Mouse (Mus musculus): Measurements from ENCODE around the gene Atp6v1a. TPM values are rescaled to one million over a fixed set of nuclear protein-coding genes. Genes with fewer than 3 reads are reported as not detected.

The Atp6v1a gene
- polyA plus RNA-seq, 1 experiment from 2014 or later = 56.4 TPM

GRCm38 (mm10) chr16:44063025-44063894 is 76.2 kb downstream of the Atp6v1a start, which contains the start of gene Gramd1c:
TSS of gene Gramd1c (minus strand) at chr16:44063345.
- Histone ChIP-seq H3K27me3 (ENCODE audit: insufficient read depth, low read length) (no peaks in the 10 kb centered on the region), H3K4me3 (ENCODE audit: low read depth, low read length) (peak within 1 kb of the TSS; percentile 61), H3K36me3 (ENCODE audit: insufficient read depth) (no peaks in the 10 kb centered on the region), H3K27ac (ENCODE audit: low read depth) (no peak within 1 kb of the TSS), H3K4me2 (peak within 1 kb of the TSS; percentile 61), H3K9me3 (ENCODE audit: low read depth, low read length) (no peaks in the 10 kb centered on the region), H3K4me1 (ENCODE audit: insufficient read depth) (no peaks in the 10 kb centered on the region), H3K9ac (peak within 1 kb of the TSS; percentile 70)
- 6% methylated on average over 45 of the region's 45 CpGs for WGBS
- peak; percentile 78 for TF ChIP-seq CTCF (IDR thresholded peaks at IDR 0.05; ENCODE audit: low read depth)
- ATAC-seq (ENCODE audit: insufficient read depth) (peak; percentile 94), DNase-seq (peak; percentile 93)

DNA sequence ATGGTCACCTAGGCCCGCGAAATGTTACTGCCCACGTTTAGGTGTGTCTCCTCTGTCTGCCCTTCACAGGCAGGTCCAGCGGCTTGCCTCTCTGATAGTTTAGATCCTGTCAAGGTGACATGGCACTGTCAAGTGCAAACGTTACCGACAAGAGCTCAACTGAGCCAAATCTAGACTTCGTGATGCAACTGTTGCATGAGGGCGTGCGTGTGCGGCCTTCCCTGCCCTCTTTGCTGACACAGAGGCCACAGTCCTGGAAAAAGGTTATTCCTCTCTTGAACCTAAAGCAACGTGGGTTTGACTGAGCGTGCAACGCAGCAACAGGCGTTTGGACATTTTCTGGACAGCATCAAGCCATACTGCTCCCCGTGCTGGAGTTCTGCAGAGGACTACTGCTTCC is 78.2 kb downstream of the Atp6v1a start:
- H3K4me2 ChIP-seq = no peak overlapping the region
- TF ChIP-seq CTCF (IDR thresholded peaks at IDR 0.05; ENCODE audit: low read depth) = no peak
- no peak overlapping the region for H3K9ac ChIP-seq
- no peak overlapping the region for H3K4me3 ChIP-seq (ENCODE audit: low read depth, low read length)
- H3K9me3 ChIP-seq (ENCODE audit: low read depth, low read length) = no peaks in the 10 kb centered on the region
- ATAC-seq (ENCODE audit: insufficient read depth) (no peak), DNase-seq (no peak)
- no peaks in the 10 kb centered on the region for H3K27me3 ChIP-seq (ENCODE audit: insufficient read depth, low read length)
- H3K27ac ChIP-seq (ENCODE audit: low read depth) = no peak overlapping the region
- WGBS = 87% methylated on average over 15 of the region's 15 CpGs
- no peaks in the 10 kb centered on the region for H3K36me3 ChIP-seq (ENCODE audit: insufficient read depth)
- H3K4me1 ChIP-seq (ENCODE audit: insufficient read depth) = no peaks in the 10 kb centered on the region

DNA sequence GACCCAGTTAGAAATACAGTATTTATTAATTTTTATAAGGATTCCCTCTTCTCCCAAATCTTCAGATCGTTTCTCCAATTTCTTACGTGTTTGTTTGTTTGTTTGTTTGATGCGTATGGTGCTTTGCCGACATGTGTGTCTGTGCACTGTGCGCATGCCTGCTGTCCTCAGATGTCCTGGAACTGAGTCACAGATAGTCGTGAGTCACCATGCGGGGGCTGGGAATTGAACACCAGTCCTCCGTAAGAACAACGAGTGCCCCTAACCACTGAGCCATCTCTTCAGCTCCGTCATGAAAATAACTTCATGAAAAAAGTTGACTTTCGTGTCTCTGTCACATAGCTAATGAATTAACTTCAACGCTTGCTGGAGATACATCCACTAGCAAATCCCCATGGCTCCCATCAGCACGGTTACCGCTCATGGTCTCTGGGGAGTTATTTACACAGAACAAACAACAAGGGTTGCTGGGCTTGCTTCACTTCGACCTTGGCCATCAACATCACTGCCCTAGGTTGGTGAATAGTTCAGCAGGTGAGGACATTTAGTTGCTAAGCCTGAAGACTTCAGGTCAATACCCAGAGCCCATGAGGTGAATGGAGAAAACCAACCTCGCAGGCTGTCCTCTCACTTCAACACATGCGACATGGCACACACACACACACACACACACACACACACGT is 78.8 kb downstream of the Atp6v1a start:
- no peaks in the 10 kb centered on the region for H3K9me3 ChIP-seq (ENCODE audit: low read depth, low read length)
- TF ChIP-seq CTCF (IDR thresholded peaks at IDR 0.05; ENCODE audit: low read depth) = no peak
- no peaks in the 10 kb centered on the region for H3K27me3 ChIP-seq (ENCODE audit: insufficient read depth, low read length)
- no peaks in the 10 kb centered on the region for H3K4me1 ChIP-seq (ENCODE audit: insufficient read depth)
- DNase-seq = no peak
- H3K9ac ChIP-seq = no peak overlapping the region
- H3K4me2 ChIP-seq = no peak overlapping the region
- 91% methylated on average over 18 of the region's 18 CpGs for WGBS
- ATAC-seq (ENCODE audit: insufficient read depth) = no peak
- H3K36me3 ChIP-seq (ENCODE audit: insufficient read depth) = no peaks in the 10 kb centered on the region
- no peak overlapping the region for H3K27ac ChIP-seq (ENCODE audit: low read depth)
- no peak overlapping the region for H3K4me3 ChIP-seq (ENCODE audit: low read depth, low read length)

DNA sequence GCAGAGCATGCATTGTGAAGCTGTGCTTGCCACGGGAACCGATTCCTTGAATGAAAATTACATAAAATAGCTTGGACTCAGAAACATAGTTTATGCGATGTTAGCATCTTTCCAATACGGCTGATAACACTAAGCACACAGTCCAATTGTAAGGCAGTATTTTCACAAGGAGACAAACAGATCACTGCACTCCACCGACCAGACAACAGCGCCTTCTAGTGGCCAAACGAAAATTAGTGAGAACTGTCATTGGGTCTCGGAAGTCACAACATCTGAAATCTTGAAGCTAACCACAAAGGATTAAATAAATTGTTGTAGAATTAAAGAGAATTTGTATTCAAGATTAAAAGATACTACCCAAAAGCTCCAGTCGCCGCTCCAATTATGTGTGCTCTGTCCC is 80.8 kb downstream of the Atp6v1a start:
- Histone ChIP-seq H3K27me3 (ENCODE audit: insufficient read depth, low read length) (no peaks in the 10 kb centered on the region), H3K9me3 (ENCODE audit: low read depth, low read length) (no peaks in the 10 kb centered on the region), H3K4me2 (no peak overlapping the region), H3K9ac (no peak overlapping the region), H3K4me1 (ENCODE audit: insufficient read depth) (no peaks in the 10 kb centered on the region), H3K4me3 (ENCODE audit: low read depth, low read length) (no peak overlapping the region), H3K27ac (ENCODE audit: low read depth) (no peak overlapping the region), H3K36me3 (ENCODE audit: insufficient read depth) (no peaks in the 10 kb centered on the region)
- DNase-seq (peak; percentile 90), ATAC-seq (ENCODE audit: insufficient read depth) (no peak)
- WGBS = 22% methylated on average over 10 of the region's 10 CpGs
- TF ChIP-seq CTCF (IDR thresholded peaks at IDR 0.05; ENCODE audit: low read depth) = peak; percentile 89

DNA sequence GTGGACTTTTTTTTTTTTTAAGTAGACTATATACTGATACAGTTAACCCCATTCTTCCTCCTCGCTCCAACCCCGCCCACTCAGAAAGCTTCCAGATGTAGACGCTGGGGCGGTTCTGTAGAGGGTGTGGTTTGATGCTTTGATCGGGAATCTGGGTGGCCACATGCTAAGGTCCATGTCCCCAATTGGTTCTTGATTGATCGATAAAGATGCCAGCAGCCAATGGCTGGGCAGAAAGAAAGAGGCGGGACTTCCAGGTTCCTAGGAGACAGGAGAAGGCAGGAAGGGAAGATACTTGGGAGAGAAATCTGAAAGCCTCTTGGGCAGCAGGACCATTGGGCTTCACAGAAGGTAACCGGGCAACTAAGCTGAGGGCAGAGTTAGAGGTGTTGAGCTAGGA is 83.7 kb downstream of the Atp6v1a start:
- WGBS = 70% methylated on average over 8 of the region's 8 CpGs
- Histone ChIP-seq H3K4me1 (ENCODE audit: insufficient read depth) (no peaks in the 10 kb centered on the region), H3K4me2 (no peak overlapping the region), H3K27me3 (ENCODE audit: insufficient read depth, low read length) (no peaks in the 10 kb centered on the region), H3K4me3 (ENCODE audit: low read depth, low read length) (no peak overlapping the region), H3K36me3 (ENCODE audit: insufficient read depth) (no peaks in the 10 kb centered on the region), H3K9me3 (ENCODE audit: low read depth, low read length) (no peaks in the 10 kb centered on the region), H3K9ac (no peak overlapping the region), H3K27ac (ENCODE audit: low read depth) (no peak overlapping the region)
- no peak for TF ChIP-seq CTCF (IDR thresholded peaks at IDR 0.05; ENCODE audit: low read depth)
- DNase-seq (no peak), ATAC-seq (ENCODE audit: insufficient read depth) (no peak)

DNA sequence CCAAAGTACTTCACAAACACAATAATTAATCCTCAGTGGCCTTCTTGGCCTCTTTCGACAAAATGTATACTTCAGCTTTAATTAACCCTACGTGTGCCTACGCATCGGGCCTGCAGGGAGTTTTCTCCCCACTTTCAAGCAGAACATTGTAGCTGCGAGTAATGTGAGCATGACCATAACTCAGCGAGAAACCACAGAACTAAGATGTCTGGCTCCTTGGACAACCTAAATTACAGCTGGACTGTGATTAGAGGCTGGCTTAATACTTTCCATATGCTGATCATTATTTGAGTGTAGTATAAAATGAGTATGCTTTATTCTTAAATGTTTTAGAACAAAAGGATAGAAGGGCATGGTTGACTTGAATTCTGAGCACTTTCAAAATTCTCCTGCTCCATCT is 86.2 kb downstream of the Atp6v1a start:
- TF ChIP-seq CTCF (IDR thresholded peaks at IDR 0.05; ENCODE audit: low read depth) = no peak
- H3K27ac ChIP-seq (ENCODE audit: low read depth) = no peak overlapping the region
- ATAC-seq (ENCODE audit: insufficient read depth) (no peak), DNase-seq (no peak)
- no peaks in the 10 kb centered on the region for H3K27me3 ChIP-seq (ENCODE audit: insufficient read depth, low read length)
- no peaks in the 10 kb centered on the region for H3K36me3 ChIP-seq (ENCODE audit: insufficient read depth)
- H3K9ac ChIP-seq = no peak overlapping the region
- H3K9me3 ChIP-seq (ENCODE audit: low read depth, low read length) = no peaks in the 10 kb centered on the region
- WGBS = 50% methylated on average over 6 of the region's 6 CpGs
- H3K4me3 ChIP-seq (ENCODE audit: low read depth, low read length) = no peak overlapping the region
- no peaks in the 10 kb centered on the region for H3K4me1 ChIP-seq (ENCODE audit: insufficient read depth)
- H3K4me2 ChIP-seq = no peak overlapping the region

- H3K4me3 ChIP-seq (ENCODE audit: low read depth, low read length) = no peak overlapping the region
- no peaks in the 10 kb centered on the region for H3K36me3 ChIP-seq (ENCODE audit: insufficient read depth)
- 75% methylated on average over 6 of the region's 6 CpGs for WGBS
- H3K9ac ChIP-seq = no peak overlapping the region
- no peak for DNase-seq
- no peaks in the 10 kb centered on the region for H3K4me1 ChIP-seq (ENCODE audit: insufficient read depth)
- no peak for TF ChIP-seq CTCF (IDR thresholded peaks at IDR 0.05; ENCODE audit: low read depth)
- no peaks in the 10 kb centered on the region for H3K9me3 ChIP-seq (ENCODE audit: low read depth, low read length)
- no peak for ATAC-seq (ENCODE audit: insufficient read depth)
- H3K27me3 ChIP-seq (ENCODE audit: insufficient read depth, low read length) = no peaks in the 10 kb centered on the region
- no peak overlapping the region for H3K4me2 ChIP-seq
- no peak overlapping the region for H3K27ac ChIP-seq (ENCODE audit: low read depth)
Observed at GRCm38 (mm10) chr16:44052390-44052789, 87.1 kb downstream of the Atp6v1a start.
